Mouse (Mus musculus) gastrocnemius, postnatal 14 days (tissue): ENCODE measurements around the gene Zfand5. TPM values are rescaled to one million over a fixed set of nuclear protein-coding genes. Genes with fewer than 3 reads are reported as not detected.
"Not testable (repeated sequence)": the region's sequence is repeated elsewhere in the genome, so short reads cannot be mapped to it uniquely, and the experiment has no call there.

Experiments used
- DNase-seq: peaks from one replicate; pipeline ENCODE4 v3.0.0; 2021; ENCODE audit warnings: mixed read lengths
- intact Hi-C: fragments of 180-260 bp; cut with DNase I; formaldehyde crosslinking; loops from one replicate; pipeline ENCODE4 v1.15.1; 2025; ENCODE audit warnings: low total_unique reads
- long read RNA-seq, 2 experiments: library from polyadenylated mRNA; stranded (forward); transcript quantifications; one replicate each; pipeline ENCODE4 v2.0.0; 2021
- total RNA-seq, 2 experiments: library from RNA; stranded (reverse); gene quantifications; 2 replicates each; pipeline ENCODE4 v1.2.3; 2021

Gene Zfand5
- total RNA-seq, result 100 to 1,000 TPM; 166 to 200 TPM
- long read RNA-seq, experiment 1, full-length matches to known transcripts, result 304 of 316 reads
- long read RNA-seq, experiment 1, partial matches to known transcripts, result 0 of 316 reads
- long read RNA-seq, experiment 1, other reads (novel, unspliced or antisense), result 12 of 316 reads
- long read RNA-seq, experiment 2, full-length matches to known transcripts, result 291 of 313 reads
- long read RNA-seq, experiment 2, partial matches to known transcripts, result 5 of 313 reads
- long read RNA-seq, experiment 2, other reads (novel, unspliced or antisense), result 17 of 313 reads

DNA sequence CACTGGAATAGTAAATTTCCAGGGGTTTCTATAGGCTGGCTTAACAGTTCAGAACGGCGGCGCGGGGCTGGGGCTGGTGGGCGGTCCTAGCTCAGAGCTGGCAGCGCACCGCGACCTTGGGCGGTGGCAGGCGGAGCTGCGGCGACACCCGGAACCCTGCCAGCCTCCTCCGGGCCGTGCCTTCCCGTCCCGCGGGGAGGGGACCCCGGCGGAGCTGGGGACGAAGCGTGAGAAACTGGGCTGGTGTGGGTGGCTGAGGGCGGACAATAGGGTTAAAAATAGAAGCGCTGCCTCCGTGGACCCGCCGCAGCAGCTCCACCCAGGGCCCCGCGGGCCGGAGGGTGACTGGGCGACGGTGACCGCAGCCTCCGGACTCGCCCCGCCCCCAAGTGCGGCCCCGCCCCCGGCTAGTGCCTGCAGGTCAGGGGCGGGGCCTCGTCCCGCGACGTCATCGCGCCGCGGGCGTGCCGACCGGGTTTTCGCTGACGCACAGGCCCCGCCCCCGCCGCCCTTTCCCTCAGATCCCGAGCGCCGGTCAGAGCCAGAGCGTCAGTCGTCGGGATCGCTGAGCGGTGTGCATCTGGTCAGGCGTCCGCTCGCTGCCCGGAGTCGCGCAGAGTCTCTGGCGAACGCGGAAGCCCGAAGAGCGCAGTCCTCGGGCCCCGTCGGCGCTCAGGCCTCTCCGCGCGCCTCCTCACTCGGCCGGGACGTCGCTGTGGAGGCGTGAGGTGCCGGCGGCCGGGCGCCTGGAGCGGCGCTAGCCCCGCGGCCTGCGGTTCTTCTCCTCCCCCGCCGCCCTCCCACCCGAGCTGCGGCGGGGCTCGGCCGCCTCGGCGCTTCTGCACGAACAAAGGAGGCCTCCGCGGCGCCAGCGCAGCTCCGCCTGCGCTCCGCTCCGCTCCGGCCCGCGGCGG is at the start of gene Zfand5:
Gene Zfand5 (plus strand): TSS at position 538 of the 914 bp plus-strand sequence.
- peak; percentile 100 for DNase-seq
- intact Hi-C loops, result no loop called here

GRCm38 (mm10) chr19:21227131-21227530 is 44.9 kb upstream of the Zfand5 start:
- intact Hi-C loops, result no loop called here
- peak; percentile 15 for DNase-seq

- DNase-seq, result no peak
- intact Hi-C loops, result no loop called here
Observed at GRCm38 (mm10) chr19:21227754-21228153, 44.3 kb upstream of the Zfand5 start.

- DNase-seq, intact Hi-C loops: not testable (repeated sequence)
Observed at GRCm38 (mm10) chr19:21248730-21249129, 23.3 kb upstream of the Zfand5 start.

DNA sequence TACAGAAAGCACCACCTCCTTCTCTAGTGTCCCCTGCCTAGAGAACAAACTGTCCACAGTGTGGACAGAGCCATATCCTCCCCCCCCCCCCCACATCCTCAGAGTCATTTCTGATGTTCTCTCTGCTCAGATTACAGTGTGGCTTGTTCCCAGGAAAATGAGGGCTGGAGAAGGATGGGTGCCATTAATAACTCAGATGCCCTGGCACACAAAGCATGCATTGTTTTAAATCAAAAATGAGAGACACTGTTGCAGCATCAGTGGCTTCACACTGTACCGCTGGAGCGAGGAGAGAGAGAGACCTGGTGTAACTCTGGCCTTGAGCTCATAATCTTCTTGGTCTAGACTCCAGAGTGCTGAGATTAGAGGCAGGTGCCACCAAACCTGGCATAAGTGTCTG is 18.2 kb upstream of the Zfand5 start:
- intact Hi-C loops, result loop anchor here (10.0 kb wide), 1 partner anchor 89 kb away; no protein-coding TSS in a partner anchor
- DNase-seq, result no peak

DNA sequence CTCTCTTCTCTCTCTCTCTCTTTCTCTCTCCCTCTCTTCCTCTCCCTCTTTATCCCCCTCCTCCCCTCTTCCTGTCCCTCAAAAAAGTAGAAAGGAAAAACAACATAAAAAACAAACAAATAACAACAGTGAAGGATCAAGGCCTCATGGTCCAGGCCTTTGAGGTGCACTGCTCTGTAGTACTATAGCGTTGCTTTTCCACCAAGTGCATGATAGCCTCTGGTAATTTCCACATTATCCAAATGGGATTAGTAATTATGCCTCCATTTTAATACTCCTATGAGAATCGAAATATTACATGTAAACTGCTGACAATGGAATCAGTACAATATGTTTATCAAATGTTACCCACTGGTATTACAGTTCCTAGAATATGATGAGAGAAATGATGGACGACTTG is 16.2 kb upstream of the Zfand5 start:
- DNase-seq, result no peak
- intact Hi-C loops, result loop anchor here (10.0 kb wide), 1 partner anchor 91 kb away; no protein-coding TSS in a partner anchor

- DNase-seq, result no peak
- intact Hi-C loops, result loop anchor here (10.0 kb wide), 1 partner anchor 95 kb away; no protein-coding TSS in a partner anchor
Observed at GRCm38 (mm10) chr19:21259453-21259852, 12.6 kb upstream of the Zfand5 start.

GRCm38 (mm10) chr19:21260280-21260679 is 11.8 kb upstream of the Zfand5 start:
- intact Hi-C loops, result loop anchor here (10.0 kb wide), 1 partner anchor 225 kb away; no protein-coding TSS in a partner anchor
- DNase-seq, result no peak

DNA sequence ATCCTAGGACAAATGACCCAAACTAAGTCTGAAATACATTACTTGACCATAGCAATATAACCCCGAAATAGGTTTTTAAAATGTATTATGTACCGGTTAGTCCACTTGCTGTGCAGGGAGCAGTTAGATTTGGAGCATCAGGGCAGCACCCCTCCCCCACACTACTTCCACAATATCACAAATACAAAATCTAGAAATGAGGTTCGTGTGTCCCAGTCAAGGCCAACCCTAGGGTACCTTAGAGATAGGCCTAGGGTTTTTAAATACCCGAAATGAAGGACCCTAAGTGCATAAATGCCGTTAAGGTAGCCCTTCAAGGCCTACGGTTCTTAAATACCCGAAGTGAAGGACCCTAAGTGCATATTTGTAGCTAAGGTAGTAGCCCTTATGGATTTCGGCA is 892 bp upstream of the Zfand5 start:
- intact Hi-C loops, result no loop called here
- DNase-seq, result no peak

DNA sequence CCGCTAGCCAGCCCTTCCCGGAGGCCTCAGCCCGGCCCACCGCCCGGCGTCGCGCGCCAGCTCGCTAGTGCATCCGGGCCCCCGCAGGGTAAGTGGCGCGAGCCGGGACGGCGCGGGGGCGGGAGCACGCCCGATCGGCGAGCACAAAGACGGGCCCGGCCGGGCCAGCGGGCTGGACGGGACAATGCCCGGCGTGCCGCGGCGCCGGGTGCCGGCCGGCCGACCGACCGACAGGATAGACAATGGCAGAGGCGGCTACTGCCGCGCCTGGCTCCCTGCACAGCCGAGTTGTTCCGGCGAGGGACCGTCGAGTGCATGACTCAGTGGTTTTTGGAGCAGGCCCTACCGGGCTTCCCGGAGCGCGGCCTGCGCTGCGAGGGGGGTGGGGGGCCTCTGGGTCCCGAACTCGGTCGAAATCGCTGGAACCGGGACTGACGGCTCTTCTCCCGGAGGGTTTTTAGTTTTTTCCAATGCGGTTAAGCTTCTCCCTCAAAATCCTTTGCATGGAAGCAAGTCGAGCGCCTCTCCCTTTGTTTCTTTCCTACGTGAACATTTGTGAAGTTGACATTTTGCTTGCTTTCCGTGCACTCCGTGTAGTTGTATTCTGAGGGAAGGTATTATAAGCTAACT is 692 bp downstream of the Zfand5 start:
- DNase-seq, result peak; percentile 81
- intact Hi-C loops, result no loop called here

DNA sequence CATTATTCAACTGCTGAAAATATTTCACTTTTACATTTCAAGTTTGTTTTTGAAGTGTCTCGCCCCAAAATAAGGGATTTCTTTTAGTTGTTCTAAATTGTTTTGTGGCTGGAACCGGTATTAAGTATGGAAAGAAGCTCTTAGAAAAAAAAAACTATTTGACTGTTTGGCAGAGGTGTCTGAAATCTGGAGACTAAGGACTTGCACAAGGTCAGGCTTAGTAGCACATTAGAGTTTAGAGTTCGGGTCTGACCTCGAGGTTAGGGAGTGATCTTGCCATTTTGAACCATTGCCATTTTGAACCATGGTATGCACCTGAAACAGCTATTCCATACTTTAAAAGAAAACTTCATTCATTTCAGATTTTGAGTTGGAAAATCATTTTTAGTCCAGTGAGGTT is 1.4 kb downstream of the Zfand5 start:
- no peak for DNase-seq
- intact Hi-C loops, result no loop called here

DNA sequence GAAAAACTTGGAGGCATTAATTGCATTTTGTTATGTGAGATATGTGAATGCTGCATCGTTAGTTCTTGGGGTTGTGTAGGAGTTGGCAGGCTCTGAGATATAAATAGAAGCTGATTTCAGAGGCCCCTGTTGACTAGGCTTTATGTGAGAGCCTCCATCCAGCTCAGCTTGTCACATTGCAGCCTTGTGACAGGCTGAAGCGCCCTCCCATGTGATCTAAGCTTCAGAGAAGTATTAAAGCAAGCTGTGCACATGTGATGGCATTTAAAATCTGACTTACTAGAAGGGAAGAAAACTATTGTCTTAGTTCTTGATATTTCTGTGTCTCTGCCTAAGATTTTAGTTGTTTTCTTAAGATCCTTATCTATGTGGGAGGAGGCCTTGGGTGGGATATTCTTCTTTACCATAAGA is 2.1 kb downstream of the Zfand5 start:
- DNase-seq, result peak; percentile 40
- intact Hi-C loops, result no loop called here

- no peak for DNase-seq
- intact Hi-C loops, result no loop called here
Observed at GRCm38 (mm10) chr19:21274714-21275113, 2.6 kb downstream of the Zfand5 start.

GRCm38 (mm10) chr19:21276317-21276716 is 4.2 kb downstream of the Zfand5 start:
- intact Hi-C loops, result no loop called here

DNA sequence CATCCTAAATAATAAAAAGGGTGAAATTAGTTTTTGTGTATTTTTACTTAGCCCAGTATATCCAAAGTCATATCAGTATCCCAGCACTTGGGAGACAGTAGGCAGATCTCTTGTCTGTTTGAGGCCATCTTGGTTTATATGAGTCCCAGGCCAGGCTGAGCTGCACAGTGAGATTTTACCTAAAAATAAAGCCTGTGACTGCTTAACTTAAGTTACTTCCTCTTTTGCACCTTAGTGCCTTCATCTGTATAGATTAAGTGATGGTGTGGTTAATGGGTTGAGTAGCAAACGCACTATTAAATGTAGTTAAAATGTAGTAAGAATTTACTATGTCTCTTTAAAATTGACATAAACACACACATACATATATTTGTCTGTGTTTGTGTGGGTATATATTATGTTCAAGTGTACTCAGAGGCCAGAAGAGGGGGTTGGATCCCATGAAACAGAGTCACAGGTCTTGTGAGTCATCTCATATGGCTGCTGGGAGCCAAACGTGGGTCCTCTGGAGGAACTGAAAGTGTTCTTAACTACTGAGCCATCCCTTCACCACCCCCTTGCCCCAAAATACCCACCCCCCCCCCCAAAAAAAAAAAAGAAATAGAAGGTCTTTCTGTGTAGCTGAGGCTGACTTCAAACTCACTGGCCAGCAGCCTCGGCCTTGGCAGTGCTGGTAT is 14.5 kb downstream of the Zfand5 start:
- intact Hi-C loops, result no loop called here

More at GRCm38 (mm10) chr19:21276317-21276716, 4.2 kb downstream of the Zfand5 start:
- no peak for DNase-seq

GRCm38 (mm10) chr19:21297411-21297810 is 25.3 kb downstream of the Zfand5 start:
- no peak for DNase-seq
- intact Hi-C loops, result no loop called here

More for the DNA sequence above, 14.5 kb downstream of the Zfand5 start:
- no peak for DNase-seq

- intact Hi-C loops, result no loop called here
Observed at GRCm38 (mm10) chr19:21301787-21302186, 29.7 kb downstream of the Zfand5 start.

DNA sequence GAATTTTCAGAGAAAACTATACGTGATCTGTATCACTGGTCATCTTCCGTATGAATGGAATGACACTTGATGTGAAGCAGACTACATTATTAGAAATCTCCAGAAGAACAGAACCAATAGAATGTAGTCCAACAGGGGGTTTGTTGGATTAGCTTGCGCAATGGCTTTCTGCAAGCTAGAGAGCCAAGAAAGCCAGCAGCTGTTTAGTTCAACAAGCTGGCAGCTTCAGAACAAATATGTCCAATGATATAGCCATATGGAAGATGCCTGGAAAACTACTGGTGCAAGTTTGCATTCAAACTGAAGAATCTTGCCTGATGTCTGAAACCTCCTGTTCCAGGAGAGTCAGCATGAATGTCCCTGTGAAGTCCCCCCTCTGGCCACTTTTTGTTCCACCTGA is 35.7 kb downstream of the Zfand5 start:
- intact Hi-C loops, result no loop called here
- no peak for DNase-seq

More at GRCm38 (mm10) chr19:21301787-21302186, 29.7 kb downstream of the Zfand5 start:
- no peak for DNase-seq

DNA sequence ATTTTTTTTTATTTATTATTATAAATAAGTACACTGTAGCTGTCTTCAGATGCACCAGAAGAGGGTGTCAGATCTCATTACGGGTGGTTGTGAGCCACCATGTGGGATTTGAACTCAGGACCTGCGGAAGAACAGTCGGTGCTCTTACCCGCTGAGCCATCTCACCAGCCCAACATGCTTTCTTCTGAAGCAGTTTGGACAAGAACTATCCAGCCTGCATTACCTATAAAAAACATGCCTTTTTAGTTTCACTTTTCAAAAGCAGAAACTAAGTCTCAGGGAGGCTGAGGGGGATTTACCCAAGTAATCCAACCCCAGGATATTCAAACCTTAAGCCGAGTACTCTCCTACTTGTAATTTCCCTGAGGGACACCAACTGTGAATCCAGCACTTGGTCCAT is 38.3 kb downstream of the Zfand5 start:
- DNase-seq, result not testable (repeated sequence)
- intact Hi-C loops, result loop anchor here (5.0 kb wide), 1 partner anchor 107 kb away; no protein-coding TSS in a partner anchor
